Mouse (Mus musculus): ENCODE results near the gene Rnf185. TPM values are rescaled to one million over a fixed set of nuclear protein-coding genes. Genes with fewer than 3 reads are reported as not detected.
A peak's percentile ranks its signal among the peaks of the same experiment; 100 is the strongest.

Gene Rnf185
- polyA plus RNA-seq, 1 experiment from 2014 or later: 41.1 TPM

DNA sequence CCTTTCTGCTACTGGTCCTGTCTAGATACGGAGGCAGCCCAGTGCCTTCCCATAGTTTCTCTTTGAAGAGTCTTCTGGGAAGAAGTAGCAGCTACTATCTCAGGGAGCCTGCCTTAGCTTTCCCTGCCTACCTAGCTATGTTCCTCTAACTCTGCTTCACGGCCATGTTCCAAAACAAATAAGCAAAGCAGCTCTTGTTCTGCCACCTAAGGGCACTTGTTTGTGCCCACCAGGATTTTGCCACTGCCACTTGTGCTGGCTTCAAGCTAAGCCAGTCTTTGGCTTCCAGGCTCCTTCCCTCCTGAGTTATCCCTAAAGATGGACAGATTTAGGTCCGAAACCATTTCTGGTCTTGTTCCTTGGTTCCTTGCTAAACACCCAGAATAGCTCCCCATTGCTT lies 40.1 kb downstream of the Rnf185 start:
- WGBS: 93% methylated on average over 3 of the region's 3 CpGs
- Histone ChIP-seq H3K4me1 (replicated peaks) (peaks cover 18% of the 10 kb centered on the region), H3K9ac (no peak overlapping the region), H3K27me3 (no peaks in the 10 kb centered on the region), H3K9me3 (no peaks in the 10 kb centered on the region), H3K4me2 (no peak overlapping the region), H3K36me3 (peaks cover 16% of the 10 kb centered on the region), H3K4me3 (no peak overlapping the region), H3K27ac (replicated peaks) (no peak overlapping the region)
- ATAC-seq (ENCODE audit: low FRiP score, low read depth): no peak

DNA sequence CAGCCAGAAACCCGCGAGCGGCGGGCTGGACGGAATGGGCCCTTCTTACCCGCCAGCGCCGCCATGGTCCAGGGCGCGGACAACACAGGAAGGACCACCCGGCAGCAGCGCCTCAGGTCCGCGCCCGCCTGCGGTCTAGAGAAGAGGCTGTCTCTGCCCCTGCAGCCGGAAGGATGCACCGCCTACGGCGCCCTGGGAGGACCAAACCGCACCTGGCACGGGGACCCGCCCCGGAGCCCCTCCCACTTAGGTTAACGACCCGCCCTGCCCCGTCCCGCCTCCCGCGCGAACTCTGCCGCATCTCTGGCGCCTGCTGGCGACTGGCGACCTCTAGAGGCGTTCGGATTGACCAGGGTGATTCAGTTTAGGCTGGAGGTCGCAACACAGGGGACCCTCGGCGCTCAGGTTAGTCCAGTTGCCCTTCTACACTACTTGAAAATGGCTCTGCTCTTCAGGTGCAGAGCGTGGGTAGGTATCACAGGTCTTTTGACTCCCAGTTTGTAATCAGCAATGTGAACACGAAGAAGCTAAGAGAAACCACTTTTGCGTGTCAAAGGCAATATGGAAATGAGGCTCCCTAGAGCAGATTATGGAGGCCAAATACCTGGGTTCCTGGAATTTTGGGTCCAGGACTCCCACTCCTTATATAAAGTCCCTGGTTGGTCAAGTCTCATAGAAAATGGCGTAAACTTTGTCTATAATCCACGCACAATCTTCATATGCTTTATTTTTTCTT lies 43.0 kb downstream of the Rnf185 start, which contains the start of gene Limk2:
TSS of gene Limk2 (minus strand) at position 193 of the 736 bp plus-strand sequence.
- peak within 1 kb of the TSS; percentile 78 for H3K4me3 ChIP-seq
- H3K36me3 ChIP-seq: no peaks in the 10 kb centered on the region; the same call in none of the 2 replicates
- peak within 1 kb of the TSS; percentile 80 for H3K4me2 ChIP-seq
- peak within 1 kb of the TSS; percentile 71 for H3K27ac ChIP-seq (replicated peaks)
- 2% methylated on average over 40 of the region's 45 CpGs for WGBS
- H3K27me3 ChIP-seq: no peaks in the 10 kb centered on the region
- peak within 1 kb of the TSS; percentile 76 for H3K9ac ChIP-seq
- peak; percentile 91 for ATAC-seq (ENCODE audit: low FRiP score, low read depth)
- H3K9me3 ChIP-seq: no peaks in the 10 kb centered on the region
- peaks cover 18% of the 10 kb centered on the region for H3K4me1 ChIP-seq (replicated peaks)

DNA sequence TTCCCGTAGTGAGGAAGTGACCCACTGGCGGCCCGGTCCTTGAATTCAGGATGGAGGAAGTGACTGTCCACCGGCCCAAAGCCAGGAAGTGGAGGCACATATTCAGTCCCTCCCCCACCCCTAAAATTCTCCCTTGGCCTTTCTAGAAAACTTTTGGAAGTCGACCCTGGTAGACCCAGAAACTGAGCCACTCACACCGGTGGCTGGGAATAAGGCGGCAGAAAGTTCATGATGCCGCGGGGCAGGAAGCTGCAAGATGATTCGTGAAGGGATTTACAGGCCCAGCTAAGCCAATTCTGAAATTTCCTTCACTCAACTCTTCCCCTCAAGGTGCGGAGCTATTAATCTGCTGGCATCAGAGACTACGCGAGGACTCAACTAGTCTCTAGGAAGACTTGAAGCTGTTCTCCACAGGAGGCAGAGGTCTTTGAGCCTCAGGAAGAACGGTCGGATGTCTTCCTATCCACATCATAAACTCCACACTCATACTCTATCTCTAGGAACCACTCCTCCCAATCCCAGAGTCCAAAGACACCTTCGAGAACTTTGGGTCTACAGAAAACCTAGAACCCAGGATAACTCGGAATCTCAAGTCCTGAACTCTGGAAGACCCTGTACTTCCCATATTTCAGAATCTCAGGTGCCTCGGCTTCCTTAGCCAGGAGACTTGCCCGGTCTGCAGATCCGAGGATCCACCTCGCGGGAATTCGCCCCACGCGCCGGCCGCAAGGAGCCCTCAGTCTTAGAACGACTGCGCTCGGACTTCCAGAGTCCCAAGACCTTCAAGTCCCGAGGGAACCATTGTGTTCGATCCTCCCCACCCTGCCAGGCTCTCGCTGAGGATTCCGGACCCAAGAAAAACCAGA lies 43.8 kb downstream of the Rnf185 start:
- H3K9ac ChIP-seq: peak overlapping the region; percentile 76
- no peaks in the 10 kb centered on the region for H3K27me3 ChIP-seq
- H3K4me2 ChIP-seq: peak overlapping the region; percentile 80
- peak overlapping the region; percentile 71 for H3K27ac ChIP-seq (replicated peaks)
- peak overlapping the region; percentile 78 for H3K4me3 ChIP-seq
- ATAC-seq (ENCODE audit: low FRiP score, low read depth): no peak
- 8% methylated on average over 34 of the region's 34 CpGs for WGBS
- H3K36me3 ChIP-seq: no peaks in the 10 kb centered on the region
- no peaks in the 10 kb centered on the region for H3K9me3 ChIP-seq
- peaks cover 18% of the 10 kb centered on the region for H3K4me1 ChIP-seq (replicated peaks)

DNA sequence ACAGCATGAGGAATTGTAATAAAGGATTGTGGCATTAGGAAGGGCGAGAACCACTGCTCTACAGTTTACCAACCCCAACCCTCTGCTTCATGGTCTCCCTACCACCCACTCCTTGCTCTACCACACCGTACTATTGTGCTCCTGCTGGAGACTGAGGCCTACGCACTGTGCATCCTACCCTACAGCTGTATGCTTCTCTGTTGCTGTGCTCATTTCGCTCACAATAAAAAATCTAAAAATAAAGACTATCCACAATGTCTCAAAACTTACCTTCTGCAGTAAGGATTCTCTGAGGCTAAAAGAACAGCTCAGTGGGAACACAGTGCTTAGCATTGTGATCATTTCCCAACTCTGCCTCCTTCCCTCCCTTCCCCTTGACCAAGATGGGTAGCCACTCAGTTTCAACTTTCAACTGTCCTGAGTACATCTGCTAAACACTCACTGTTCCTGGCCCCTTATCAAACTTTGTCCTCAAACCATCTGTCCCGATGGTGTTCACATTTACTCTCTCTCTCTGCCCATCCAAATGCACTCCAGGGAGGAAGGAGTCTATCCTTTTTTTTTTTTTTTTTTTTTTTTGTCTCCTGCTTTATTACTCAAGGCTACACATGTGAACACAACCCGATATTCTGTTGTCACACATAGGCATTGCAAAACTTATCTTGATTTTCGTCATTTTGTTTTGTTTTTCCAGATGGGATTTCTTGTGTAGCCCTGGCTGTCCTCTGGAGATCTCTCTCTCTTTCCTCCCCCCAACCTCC lies 47.7 kb downstream of the Rnf185 start:
- ATAC-seq (ENCODE audit: low FRiP score, low read depth): no peak
- no peaks in the 10 kb centered on the region for H3K9me3 ChIP-seq
- H3K4me3 ChIP-seq: no peak overlapping the region
- H3K27ac ChIP-seq (replicated peaks): no peak overlapping the region
- no peaks in the 10 kb centered on the region for H3K27me3 ChIP-seq
- H3K4me1 ChIP-seq (replicated peaks): peaks cover 18% of the 10 kb centered on the region
- H3K4me2 ChIP-seq: no peak overlapping the region
- no peak overlapping the region for H3K9ac ChIP-seq
- H3K36me3 ChIP-seq: no peaks in the 10 kb centered on the region
- 86% methylated on average over 7 of the region's 7 CpGs for WGBS

DNA sequence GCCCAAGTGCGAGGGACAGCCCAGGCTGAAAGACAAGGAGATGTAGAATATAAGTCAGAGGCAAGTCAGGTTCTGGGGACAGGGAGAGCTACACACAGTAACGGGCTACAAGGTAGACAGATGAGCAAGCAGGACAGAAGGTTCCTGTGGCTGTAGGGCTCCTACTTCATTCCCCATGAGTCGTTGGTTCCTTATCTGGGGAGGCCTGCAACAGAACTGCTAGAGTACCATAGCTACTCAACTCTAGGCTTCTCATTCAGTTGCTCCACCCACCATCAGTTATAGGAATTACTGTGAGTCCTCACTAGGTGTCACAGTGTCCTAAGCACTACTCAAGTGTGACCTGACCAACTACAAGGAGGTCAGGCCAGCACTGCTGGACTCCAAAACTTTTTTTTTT lies 49.1 kb downstream of the Rnf185 start:
- 91% methylated on average over 3 of the region's 3 CpGs for WGBS
- H3K27me3 ChIP-seq: no peaks in the 10 kb centered on the region
- peaks cover 5% of the 10 kb centered on the region for H3K4me1 ChIP-seq (replicated peaks)
- H3K36me3 ChIP-seq: no peaks in the 10 kb centered on the region
- ATAC-seq (ENCODE audit: low FRiP score, low read depth): no peak
- H3K9me3 ChIP-seq: no peaks in the 10 kb centered on the region
- no peak overlapping the region for H3K9ac ChIP-seq
- H3K27ac ChIP-seq (replicated peaks): no peak overlapping the region
- no peak overlapping the region for H3K4me2 ChIP-seq
- no peak overlapping the region for H3K4me3 ChIP-seq

DNA sequence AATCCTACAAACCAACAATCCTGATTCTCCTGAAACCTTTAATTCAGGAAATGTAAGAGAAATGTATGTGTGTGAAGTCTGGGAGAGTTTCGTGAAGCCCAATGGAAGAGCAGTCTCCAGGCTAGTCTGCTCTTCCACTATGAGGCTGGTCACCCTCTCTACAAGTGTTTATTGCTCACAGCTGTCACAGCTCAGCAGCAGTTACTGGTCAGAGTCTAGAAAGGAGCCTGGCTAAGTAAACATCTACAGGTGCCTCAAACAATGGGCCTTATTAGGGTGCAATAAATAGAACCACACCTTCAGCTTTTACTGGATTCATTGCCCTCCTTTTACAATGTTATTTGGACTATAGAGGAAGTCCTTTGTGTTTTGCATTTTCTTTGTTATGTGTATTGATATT lies 53.8 kb downstream of the Rnf185 start:
- WGBS: 88% methylated on average over 1 of the region's 1 CpGs
- H3K36me3 ChIP-seq: no peaks in the 10 kb centered on the region
- ATAC-seq (ENCODE audit: low FRiP score, low read depth): no peak
- H3K27me3 ChIP-seq: no peaks in the 10 kb centered on the region
- H3K4me2 ChIP-seq: no peak overlapping the region
- H3K27ac ChIP-seq (replicated peaks): no peak overlapping the region
- H3K4me3 ChIP-seq: no peak overlapping the region
- H3K9me3 ChIP-seq: no peaks in the 10 kb centered on the region
- H3K4me1 ChIP-seq (replicated peaks): 0 out of 2 replicates have a peak, but pooled peaks cover 6% of the 10 kb centered on the region
- no peak overlapping the region for H3K9ac ChIP-seq

DNA sequence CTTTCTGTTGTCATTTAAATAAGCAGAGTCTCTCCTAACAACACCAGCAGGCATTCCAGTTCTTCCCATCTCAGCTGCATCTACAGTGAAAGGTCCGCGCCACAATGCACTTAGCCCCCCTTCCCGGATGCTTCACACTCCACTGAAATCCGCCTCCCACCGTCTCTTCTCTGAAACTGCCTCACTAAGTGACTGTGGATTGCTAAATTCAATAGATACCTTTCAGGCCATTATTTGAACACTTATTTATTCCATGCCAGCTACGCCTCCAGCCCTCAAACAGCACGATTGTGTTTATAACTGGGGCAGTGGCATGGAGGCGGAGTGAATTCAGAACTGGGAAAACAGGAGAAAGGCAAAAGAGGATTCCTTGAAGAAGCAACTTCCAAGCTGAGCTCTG lies 55.6 kb downstream of the Rnf185 start:
- peak; percentile 77; the same call in 1 of the 2 replicates for ATAC-seq (ENCODE audit: low FRiP score, low read depth)
- H3K36me3 ChIP-seq: no peaks in the 10 kb centered on the region
- H3K4me2 ChIP-seq: no peak overlapping the region
- 20% methylated on average over 8 of the region's 8 CpGs for WGBS
- H3K4me1 ChIP-seq (replicated peaks): 0 out of 2 replicates have a peak, but pooled peaks cover 6% of the 10 kb centered on the region
- peak overlapping the region; percentile 61 for H3K27ac ChIP-seq (replicated peaks)
- H3K9ac ChIP-seq: no peak overlapping the region
- H3K4me3 ChIP-seq: no peak overlapping the region
- H3K9me3 ChIP-seq: no peaks in the 10 kb centered on the region
- H3K27me3 ChIP-seq: no peaks in the 10 kb centered on the region

DNA sequence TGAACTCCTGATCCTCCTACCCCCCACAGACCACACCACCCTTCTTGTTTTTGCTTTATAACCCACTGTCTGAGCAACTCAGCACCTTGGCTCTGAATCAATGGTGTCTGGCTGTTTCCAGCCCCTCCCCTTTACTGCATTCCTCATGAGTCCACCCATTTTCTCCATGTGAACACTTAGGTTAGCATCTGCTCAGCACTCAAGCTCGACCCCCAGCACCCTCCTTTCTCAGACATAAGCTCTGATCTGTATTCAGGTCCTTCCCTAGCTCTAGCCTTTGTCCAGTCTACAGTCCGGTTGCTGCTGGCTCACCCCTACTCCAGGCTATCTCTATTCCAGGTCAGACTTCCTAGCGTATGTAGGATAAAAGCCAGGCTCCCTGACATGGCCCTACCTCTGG lies 56.1 kb downstream of the Rnf185 start:
- Histone ChIP-seq H3K27me3 (no peaks in the 10 kb centered on the region), H3K36me3 (no peaks in the 10 kb centered on the region), H3K4me1 (replicated peaks) (0 out of 2 replicates have a peak, but pooled peaks cover 6% of the 10 kb centered on the region), H3K9ac (no peak overlapping the region), H3K9me3 (no peaks in the 10 kb centered on the region), H3K4me2 (no peak overlapping the region), H3K4me3 (no peak overlapping the region), H3K27ac (replicated peaks) (peak overlapping the region; percentile 61; the same call in 1 of the 2 replicates)
- 37% methylated on average over 3 of the region's 3 CpGs for WGBS
- ATAC-seq (ENCODE audit: low FRiP score, low read depth): peak; percentile 85

DNA sequence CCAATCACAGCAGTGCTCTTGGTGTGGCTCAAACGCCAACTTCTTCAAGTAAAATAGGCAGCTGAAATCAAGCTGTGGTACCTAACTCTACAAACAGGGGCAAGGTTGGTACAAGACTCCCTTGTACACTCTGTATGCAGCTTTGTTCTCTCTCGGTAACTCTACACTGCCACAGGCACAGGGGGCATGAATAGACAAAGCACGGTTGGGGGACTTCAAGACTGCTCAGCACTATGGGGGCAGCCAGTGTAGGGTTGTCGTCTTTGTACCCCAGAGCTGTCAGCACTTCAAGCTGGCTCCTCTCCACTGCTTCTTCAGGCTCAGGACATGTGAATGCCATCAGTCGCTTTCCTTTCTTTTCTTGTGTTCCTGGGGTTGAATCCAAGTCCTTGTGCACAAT lies 57.6 kb downstream of the Rnf185 start:
- H3K27me3 ChIP-seq: no peaks in the 10 kb centered on the region
- H3K4me3 ChIP-seq: no peak overlapping the region
- no peaks in the 10 kb centered on the region for H3K36me3 ChIP-seq
- 0 out of 2 replicates have a peak, but pooled peaks cover 6% of the 10 kb centered on the region for H3K4me1 ChIP-seq (replicated peaks)
- ATAC-seq (ENCODE audit: low FRiP score, low read depth): peak; percentile 51; the same call in 1 of the 2 replicates
- 0 out of 2 replicates have a peak overlapping the region, but pooled peaks have one; percentile 22 for H3K27ac ChIP-seq (replicated peaks)
- no peak overlapping the region for H3K9ac ChIP-seq
- WGBS: 37% methylated on average over 5 of the region's 5 CpGs
- no peaks in the 10 kb centered on the region for H3K9me3 ChIP-seq
- H3K4me2 ChIP-seq: no peak overlapping the region

DNA sequence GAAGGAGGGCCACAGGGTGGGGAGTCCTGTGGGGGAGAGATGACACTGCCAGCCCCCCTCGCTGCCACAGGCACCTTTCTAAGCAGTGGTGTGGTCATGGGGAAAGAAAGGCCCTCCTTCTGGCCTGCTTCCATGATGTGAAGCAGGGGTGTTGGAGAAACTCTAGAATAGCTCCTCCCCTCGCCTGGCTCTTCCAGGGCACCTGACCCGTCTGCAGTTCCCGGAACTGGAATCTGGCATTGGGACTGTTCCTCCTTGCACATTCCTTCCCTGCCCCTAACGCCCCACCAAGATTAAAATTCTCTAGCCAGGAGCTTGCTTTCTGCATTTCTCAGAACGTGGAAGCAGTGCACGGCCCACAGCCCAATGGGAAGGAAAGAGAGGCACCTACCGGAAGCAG lies 59.6 kb downstream of the Rnf185 start:
- Histone ChIP-seq H3K36me3 (no peaks in the 10 kb centered on the region), H3K9me3 (no peaks in the 10 kb centered on the region), H3K4me3 (no peak overlapping the region), H3K27me3 (no peaks in the 10 kb centered on the region), H3K4me1 (replicated peaks) (0 out of 2 replicates have a peak, but pooled peaks cover 6% of the 10 kb centered on the region), H3K9ac (no peak overlapping the region), H3K4me2 (no peak overlapping the region), H3K27ac (replicated peaks) (0 out of 2 replicates have a peak overlapping the region, but pooled peaks have one; percentile 25)
- 78% methylated on average over 8 of the region's 8 CpGs for WGBS
- ATAC-seq (ENCODE audit: low FRiP score, low read depth): no peak

DNA sequence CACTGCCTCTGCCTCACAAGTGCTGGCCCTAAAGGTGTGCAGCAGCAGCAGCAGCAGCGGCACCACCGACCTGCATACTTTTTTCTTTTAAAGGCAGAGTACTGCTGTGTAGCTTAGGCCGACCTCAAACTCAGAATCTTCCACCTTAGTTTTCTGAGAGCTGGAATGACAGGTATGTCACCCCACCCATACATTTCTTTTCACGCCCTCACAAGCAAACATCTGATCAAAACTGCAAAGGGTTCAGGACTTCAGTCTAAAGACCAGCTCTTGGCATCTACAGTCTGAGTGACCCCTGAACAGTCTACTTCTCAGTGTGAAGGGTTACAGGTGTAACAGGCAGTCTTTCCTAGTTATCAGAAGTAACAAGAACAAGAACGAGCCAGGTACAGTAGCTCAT lies 61.4 kb downstream of the Rnf185 start:
- Histone ChIP-seq H3K9ac (no peak overlapping the region), H3K36me3 (no peaks in the 10 kb centered on the region), H3K27ac (replicated peaks) (no peak overlapping the region), H3K9me3 (no peaks in the 10 kb centered on the region), H3K4me2 (no peak overlapping the region), H3K27me3 (no peaks in the 10 kb centered on the region), H3K4me3 (no peak overlapping the region), H3K4me1 (replicated peaks) (peaks cover 5% of the 10 kb centered on the region)
- ATAC-seq (ENCODE audit: low FRiP score, low read depth): no peak
- WGBS: 89% methylated on average over 5 of the region's 5 CpGs
